Mouse (Mus musculus) midbrain, embryonic 12.5 days (tissue): ENCODE data around the gene 0610040J01Rik. TPM values are rescaled to one million over a fixed set of nuclear protein-coding genes. Genes with fewer than 3 reads are reported as not detected.

Experiments used
- ATAC-seq: fragments of 200-750 bp; cut with Nextera tagmentation; 2 replicates; pipeline ENCODE4 v1.8.0; 2017; ENCODE audit warnings: low read depth, moderate TSS enrichment, moderate library complexity; ENCODE audit not compliant: low FRiP score
- H3K27ac ChIP-seq: fragments of 300-500 bp; sonication (generic); replicated peaks from 2 replicates; pipeline ENCODE4 v1.5.1; 2016; ENCODE audit warnings: mild to moderate bottlenecking
- H3K27me3 ChIP-seq: fragments of 300-500 bp; sonication (generic); 2 replicates; pipeline ENCODE4 v1.6.1; 2016; ENCODE audit warnings: mild to moderate bottlenecking
- H3K36me3 ChIP-seq: fragments of 300-500 bp; sonication (generic); 2 replicates; pipeline ENCODE4 v1.6.1; 2016
- H3K4me1 ChIP-seq: fragments of 300-500 bp; sonication (generic); 2 replicates; pipeline ENCODE4 v1.6.1; 2016
- H3K4me2 ChIP-seq: fragments of 300-500 bp; sonication (generic); replicated peaks from 2 replicates; pipeline ENCODE4 v1.6.1; 2016; ENCODE audit warnings: mild to moderate bottlenecking, moderate library complexity
- H3K4me3 ChIP-seq: fragments of 300-500 bp; sonication (generic); 2 replicates; pipeline ENCODE4 v1.5.1; 2016; ENCODE audit warnings: mild to moderate bottlenecking
- H3K9ac ChIP-seq: fragments of 300-500 bp; sonication (generic); replicated peaks from 2 replicates; pipeline ENCODE4 v1.6.1; 2016; ENCODE audit warnings: mild to moderate bottlenecking, moderate library complexity
- H3K9me3 ChIP-seq: fragments of 300-500 bp; sonication (generic); 2 replicates; pipeline ENCODE4 v1.6.1; 2016; ENCODE audit warnings: mild to moderate bottlenecking
- WGBS: fragments of 180-500 bp; shearing (Covaris S2); methylation state at CpG from one replicate; pipeline ENCODE4 v1.1.7; 2016; 5-methylcytosine and 5-hydroxymethylcytosine counted together
- polyA plus RNA-seq: library from polyadenylated mRNA; unstranded; fragments of >200 nt; fragmentation: Nextera tagmentation; extraction: Ambion mirVana; gene quantifications from 2 replicates; pipeline ENCODE4 v1.2.1, GENCODE M21; 2016

The 0610040J01Rik gene
- polyA plus RNA-seq, 1 experiment from 2014 or later, result 1.2 TPM

DNA sequence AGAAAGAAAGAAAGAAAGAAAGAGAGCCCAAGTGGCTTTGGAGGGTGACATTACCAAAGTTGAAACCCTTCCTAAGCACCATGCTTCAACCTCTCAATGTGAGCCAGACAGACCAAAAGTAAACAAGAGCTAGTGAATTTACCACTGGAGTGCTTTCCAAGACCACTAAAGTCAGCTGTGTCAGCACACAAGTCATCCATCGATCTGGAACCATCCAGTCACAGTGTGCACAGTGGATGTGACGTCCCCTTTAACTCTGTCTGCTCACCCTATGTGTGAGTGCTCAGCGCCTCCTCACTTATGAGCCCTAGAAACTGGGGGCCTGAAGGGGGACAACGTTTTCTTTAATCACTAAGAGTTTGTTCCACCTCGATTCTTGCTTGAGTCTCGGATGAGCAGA is 7.4 kb downstream of the 0610040J01Rik start:
- Histone ChIP-seq H3K4me1 (no peaks in the 10 kb centered on the region), H3K27ac (no peak overlapping the region), H3K9me3 (no peaks in the 10 kb centered on the region), H3K9ac (no peak overlapping the region), H3K27me3 (0 out of 2 replicates have a peak, but pooled peaks cover under 1% of the 10 kb centered on the region), H3K4me2 (no peak overlapping the region), H3K36me3 (no peaks in the 10 kb centered on the region), H3K4me3 (no peak overlapping the region)
- 71% methylated on average over 6 of the region's 6 CpGs for WGBS
- ATAC-seq, result no peak

DNA sequence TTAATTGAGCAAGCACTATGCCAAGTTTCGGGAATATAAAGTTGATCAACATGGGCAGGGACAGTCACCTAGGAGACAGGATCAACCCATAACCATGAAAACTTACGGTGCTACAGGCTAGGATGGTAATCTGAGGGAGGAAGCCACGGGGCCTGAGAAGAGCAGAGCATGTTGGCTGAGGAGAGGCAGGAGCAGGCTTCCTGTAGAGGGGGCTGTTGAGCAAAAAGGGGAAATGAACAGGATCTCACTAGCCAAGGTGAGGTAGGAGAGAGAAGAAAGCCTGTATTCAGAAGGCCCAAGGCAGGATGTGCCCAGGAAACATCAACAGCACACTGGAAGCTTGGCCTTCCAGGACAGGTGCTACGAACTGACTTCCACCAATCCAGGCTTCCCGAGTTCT is 9.0 kb downstream of the 0610040J01Rik start:
- no peak overlapping the region for H3K27ac ChIP-seq
- H3K9me3 ChIP-seq, result no peaks in the 10 kb centered on the region
- no peak overlapping the region for H3K4me3 ChIP-seq
- H3K9ac ChIP-seq, result no peak overlapping the region
- no peaks in the 10 kb centered on the region for H3K4me1 ChIP-seq
- 88% methylated on average over 5 of the region's 5 CpGs for WGBS
- no peak overlapping the region for H3K4me2 ChIP-seq
- no peaks in the 10 kb centered on the region for H3K36me3 ChIP-seq
- ATAC-seq, result no peak
- no peaks in the 10 kb centered on the region for H3K27me3 ChIP-seq

DNA sequence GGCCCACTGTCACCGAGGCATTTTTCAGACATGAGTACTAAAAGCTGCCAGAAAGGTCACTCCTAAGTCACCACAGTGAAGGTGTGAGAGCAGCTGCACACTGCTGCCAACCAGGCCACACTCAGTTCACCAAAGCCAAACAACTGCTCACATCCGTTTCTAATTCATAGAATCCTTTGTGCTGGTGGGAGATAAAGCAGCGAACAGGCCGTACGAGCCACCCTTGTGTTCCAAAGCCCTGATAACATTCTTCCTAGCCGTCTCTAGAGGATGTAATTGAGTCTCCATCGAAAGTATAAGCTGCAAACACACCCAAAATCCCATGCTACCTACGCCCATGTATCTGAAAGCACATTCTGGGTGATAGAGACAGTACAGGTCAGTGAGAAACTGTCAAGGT is 9.7 kb downstream of the 0610040J01Rik start:
- ATAC-seq, result no peak

DNA sequence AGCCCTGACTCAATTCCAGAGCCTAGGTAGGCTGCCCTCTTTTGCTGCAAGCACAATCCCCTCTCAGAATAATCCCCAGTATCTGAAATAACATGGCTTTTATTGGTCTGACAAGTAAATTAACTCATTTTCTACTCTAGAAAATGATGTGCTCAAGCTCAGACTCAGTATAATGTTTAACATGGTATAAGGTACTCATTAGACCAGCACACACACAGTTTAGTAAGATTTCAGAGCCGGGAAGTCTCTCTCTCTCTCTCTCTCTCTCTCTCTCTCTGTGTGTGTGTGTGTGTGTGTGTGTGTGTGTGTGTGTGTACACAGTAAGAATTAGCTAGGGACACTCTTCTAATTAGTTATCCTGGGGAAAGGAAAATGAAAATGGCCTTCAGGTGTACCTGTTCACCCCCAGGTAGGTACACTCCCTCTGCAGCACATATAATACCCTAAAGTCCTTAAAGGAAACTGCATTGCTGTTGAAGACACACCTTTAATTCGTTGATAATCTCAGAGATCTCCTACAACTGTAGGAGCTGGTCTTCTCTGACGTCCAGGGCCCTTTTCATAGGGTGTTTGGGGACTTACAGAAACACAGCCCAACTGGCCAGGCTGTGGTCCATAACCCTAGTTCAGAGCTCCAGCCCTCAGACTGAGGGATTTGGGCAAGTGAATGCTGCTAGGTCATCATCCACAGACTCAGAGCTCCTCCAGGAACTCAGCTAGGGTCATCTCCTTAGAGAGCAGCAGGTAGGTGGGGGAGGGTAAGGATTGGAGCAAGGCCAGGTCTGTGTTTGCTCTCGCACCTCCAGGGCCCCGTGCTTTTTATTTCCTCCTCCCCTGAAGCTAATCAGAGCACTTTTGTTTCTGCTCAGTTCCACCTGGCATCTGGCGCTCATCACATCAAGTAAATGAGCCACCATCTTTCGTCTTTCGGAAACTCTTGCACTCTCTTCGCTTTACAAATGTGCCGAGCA is 11.5 kb downstream of the 0610040J01Rik start:
- no peak for ATAC-seq
- 83% methylated on average over 10 of the region's 10 CpGs for WGBS
- no peaks in the 10 kb centered on the region for H3K4me1 ChIP-seq
- H3K9ac ChIP-seq, result no peak overlapping the region
- H3K27me3 ChIP-seq, result no peaks in the 10 kb centered on the region
- H3K4me2 ChIP-seq, result no peak overlapping the region
- H3K4me3 ChIP-seq, result no peak overlapping the region
- H3K36me3 ChIP-seq, result no peaks in the 10 kb centered on the region
- H3K27ac ChIP-seq, result no peak overlapping the region
- H3K9me3 ChIP-seq, result no peaks in the 10 kb centered on the region

More for the DNA sequence above, 9.7 kb downstream of the 0610040J01Rik start:
- 82% methylated on average over 8 of the region's 8 CpGs for WGBS
- Histone ChIP-seq H3K27ac (no peak overlapping the region), H3K4me1 (no peaks in the 10 kb centered on the region), H3K36me3 (no peaks in the 10 kb centered on the region), H3K27me3 (no peaks in the 10 kb centered on the region), H3K4me3 (no peak overlapping the region), H3K9ac (no peak overlapping the region), H3K9me3 (no peaks in the 10 kb centered on the region), H3K4me2 (no peak overlapping the region)

DNA sequence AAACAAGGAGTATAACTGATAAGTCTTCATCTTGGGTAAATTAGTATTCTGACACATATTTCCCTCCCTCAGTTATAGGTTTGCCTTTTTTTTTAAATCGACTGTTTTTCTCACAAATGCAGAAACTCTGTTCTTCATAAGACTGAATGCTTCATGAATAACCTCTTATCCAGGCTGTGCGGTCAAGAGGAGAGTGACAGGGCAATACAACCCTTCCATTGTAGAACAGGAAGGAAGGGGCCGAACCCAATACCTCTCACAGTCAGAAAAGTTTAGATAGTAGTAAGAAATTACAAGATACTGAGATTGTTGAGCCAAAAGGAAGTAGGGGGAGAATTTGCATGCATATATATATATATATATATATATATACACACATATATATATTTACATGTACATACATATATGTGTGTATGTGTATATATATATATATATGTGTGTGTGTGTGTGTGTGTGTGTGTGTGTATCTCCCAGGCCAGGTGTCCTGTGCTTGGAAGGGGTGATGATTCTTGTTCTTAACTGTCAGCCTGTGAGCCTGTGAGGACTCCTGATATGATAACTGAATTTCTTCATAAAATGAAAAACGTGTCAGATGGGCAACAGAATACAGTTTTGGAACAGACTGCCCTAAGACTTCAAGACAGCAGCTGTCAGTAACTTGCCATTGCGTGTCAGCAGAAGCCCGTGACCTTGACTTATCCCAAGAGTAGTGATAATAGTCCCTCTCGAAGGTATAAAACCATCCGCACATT is 12.6 kb downstream of the 0610040J01Rik start:
- no peaks in the 10 kb centered on the region for H3K4me1 ChIP-seq
- H3K9ac ChIP-seq, result no peak overlapping the region
- H3K27ac ChIP-seq, result no peak overlapping the region
- no peak for ATAC-seq
- H3K36me3 ChIP-seq, result no peaks in the 10 kb centered on the region
- H3K4me2 ChIP-seq, result no peak overlapping the region
- no peak overlapping the region for H3K4me3 ChIP-seq
- 90% methylated on average over 8 of the region's 8 CpGs for WGBS
- no peaks in the 10 kb centered on the region for H3K9me3 ChIP-seq
- no peaks in the 10 kb centered on the region for H3K27me3 ChIP-seq

DNA sequence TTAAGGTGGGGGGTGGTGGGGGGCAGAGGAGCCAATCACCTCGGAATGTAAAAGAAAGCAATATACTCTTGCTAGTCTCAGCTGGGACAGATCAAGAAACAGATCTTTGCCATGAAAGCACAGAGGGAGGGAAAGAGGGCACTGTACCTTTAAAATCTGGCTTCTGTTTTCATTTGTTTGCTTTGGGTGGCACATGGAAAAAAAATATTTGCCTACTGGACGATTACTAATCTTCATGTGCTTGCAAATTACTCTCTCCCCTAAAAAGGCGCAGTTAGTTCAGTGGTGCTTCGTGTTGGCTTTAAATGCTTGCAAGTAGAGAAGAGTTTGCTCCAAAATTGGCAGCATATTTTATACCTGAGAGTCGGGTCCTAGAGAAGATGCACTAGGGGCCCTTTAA is 13.7 kb downstream of the 0610040J01Rik start:
- 81% methylated on average over 5 of the region's 5 CpGs for WGBS
- no peak overlapping the region for H3K27ac ChIP-seq

DNA sequence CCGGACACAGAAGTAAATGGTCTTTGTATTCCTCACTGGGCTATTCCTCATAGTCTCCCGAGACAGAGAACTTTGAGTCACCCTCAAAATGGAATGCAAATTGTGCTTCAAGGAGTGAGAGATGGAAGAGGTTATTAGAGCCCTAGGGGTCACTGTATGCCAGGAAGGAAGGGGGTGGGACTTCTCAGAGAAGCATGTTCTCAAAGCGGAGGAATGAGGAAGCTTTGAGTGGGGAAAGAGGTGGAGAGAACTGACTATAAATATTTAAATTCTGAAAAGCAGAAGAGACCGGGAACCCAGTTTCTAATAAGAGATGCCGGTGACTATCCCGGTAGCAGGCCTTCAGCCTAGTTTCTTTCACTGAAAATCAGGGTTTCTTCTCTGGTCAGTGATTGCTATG is 14.8 kb downstream of the 0610040J01Rik start:
- Histone ChIP-seq H3K4me2 (no peak overlapping the region), H3K27ac (no peak overlapping the region), H3K9me3 (no peaks in the 10 kb centered on the region), H3K36me3 (no peaks in the 10 kb centered on the region), H3K27me3 (no peaks in the 10 kb centered on the region), H3K4me3 (no peak overlapping the region), H3K4me1 (no peaks in the 10 kb centered on the region), H3K9ac (no peak overlapping the region)
- no peak for ATAC-seq
- WGBS, result 80% methylated on average over 6 of the region's 6 CpGs

More for the DNA sequence above, 13.7 kb downstream of the 0610040J01Rik start:
- H3K36me3 ChIP-seq, result no peaks in the 10 kb centered on the region
- no peaks in the 10 kb centered on the region for H3K4me1 ChIP-seq
- H3K9ac ChIP-seq, result no peak overlapping the region
- H3K27me3 ChIP-seq, result no peaks in the 10 kb centered on the region
- H3K4me3 ChIP-seq, result no peak overlapping the region
- ATAC-seq, result no peak
- H3K4me2 ChIP-seq, result no peak overlapping the region
- no peaks in the 10 kb centered on the region for H3K9me3 ChIP-seq

DNA sequence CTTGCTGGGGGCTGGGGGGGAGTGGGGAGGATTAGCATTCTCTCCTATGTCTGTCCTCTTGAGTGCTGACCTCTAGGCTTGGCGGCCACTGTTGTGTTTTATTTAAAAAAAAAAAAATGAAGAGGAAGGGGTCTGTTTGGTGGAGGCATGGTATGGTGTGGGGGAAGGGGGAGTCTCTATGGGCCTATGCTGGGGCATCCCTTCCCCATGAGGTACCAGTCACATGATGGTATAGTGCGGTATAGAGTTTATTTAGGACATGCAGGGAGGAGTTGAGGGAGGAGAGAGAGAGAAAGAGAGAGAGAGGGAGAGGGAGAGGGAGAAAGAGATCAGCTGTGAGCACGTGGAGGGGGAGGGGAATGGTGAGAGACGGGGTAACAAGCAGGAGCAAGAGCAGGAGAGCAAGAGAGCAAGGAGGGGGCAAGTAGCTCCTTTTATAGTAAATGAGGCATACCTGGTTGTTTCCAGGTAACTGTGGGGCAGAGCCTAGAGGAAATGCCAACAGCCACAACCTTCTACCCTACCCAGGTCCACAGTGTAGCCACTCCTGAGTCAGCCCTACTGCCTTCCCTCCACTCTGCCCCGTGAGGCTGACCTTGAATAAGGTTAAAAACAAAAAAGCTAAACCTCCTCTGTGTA is 15.4 kb downstream of the 0610040J01Rik start:
- H3K27me3 ChIP-seq, result no peaks in the 10 kb centered on the region
- ATAC-seq, result no peak
- WGBS, result 61% methylated on average over 5 of the region's 5 CpGs
- no peak overlapping the region for H3K4me2 ChIP-seq
- H3K27ac ChIP-seq, result no peak overlapping the region
- no peaks in the 10 kb centered on the region for H3K4me1 ChIP-seq
- no peak overlapping the region for H3K9ac ChIP-seq
- no peak overlapping the region for H3K4me3 ChIP-seq
- no peaks in the 10 kb centered on the region for H3K36me3 ChIP-seq
- H3K9me3 ChIP-seq, result no peaks in the 10 kb centered on the region

DNA sequence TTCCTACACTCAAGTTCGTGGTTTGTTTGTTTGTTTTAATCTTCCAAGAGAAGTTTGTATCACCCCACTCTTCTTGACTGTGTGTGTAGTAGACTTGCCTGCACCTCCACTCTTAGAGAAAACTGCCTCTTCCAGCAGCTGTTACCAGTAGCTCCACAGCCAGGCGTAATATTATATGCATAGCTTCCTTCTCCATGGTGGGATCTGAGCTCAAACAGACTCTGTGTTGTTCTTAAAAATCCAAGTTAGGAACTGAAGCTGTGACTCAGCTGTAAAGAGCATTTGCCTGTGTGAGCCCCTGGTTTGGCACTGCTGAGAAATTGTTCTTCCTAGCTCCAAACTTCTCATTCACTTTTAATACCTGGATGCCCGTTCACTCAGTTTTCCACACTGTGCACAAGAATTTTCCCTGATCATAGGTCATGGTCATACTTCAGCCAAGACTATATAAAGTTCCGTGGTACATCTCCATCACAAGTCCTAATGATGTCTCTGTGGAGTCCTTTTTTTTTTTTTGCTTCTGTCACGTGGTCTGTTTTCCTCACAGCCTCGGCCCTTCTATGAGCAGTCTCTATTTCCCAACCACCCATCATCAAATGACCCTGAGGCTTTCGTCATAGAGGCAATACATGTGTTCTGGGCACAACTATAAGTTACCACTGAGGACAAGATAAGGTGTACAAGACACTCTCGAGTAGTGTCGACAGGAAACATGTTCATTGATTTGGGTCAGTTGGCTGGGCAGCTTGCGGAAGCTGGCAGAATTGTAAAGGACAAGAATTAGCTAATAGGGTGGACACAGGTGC is 16.4 kb downstream of the 0610040J01Rik start:
- H3K9me3 ChIP-seq, result no peaks in the 10 kb centered on the region
- no peak overlapping the region for H3K4me2 ChIP-seq
- H3K4me1 ChIP-seq, result no peaks in the 10 kb centered on the region
- no peak overlapping the region for H3K9ac ChIP-seq
- no peak overlapping the region for H3K27ac ChIP-seq
- H3K27me3 ChIP-seq, result no peaks in the 10 kb centered on the region
- no peak for ATAC-seq
- H3K4me3 ChIP-seq, result no peak overlapping the region
- WGBS, result 89% methylated on average over 10 of the region's 10 CpGs
- no peaks in the 10 kb centered on the region for H3K36me3 ChIP-seq

DNA sequence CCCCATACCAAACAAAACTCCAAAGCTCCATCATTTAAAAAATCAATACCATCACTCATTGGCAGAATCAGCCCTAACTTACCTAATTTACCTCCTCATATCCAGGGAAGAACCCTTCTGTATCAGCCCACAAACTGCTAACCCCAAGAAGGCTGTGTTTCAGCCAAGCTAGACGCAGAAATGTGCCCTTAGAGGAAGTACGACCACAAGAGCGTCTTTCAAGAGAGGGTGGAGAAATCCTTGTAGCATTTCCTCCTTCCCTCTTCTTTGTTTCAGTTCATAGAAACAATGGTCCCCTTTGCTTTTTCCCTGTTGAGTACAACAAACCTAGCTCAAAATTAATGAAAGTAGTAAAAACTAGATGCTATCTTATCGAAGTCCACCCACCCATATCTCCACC is 18.9 kb downstream of the 0610040J01Rik start:
- H3K9me3 ChIP-seq, result no peaks in the 10 kb centered on the region
- H3K27me3 ChIP-seq, result no peaks in the 10 kb centered on the region
- H3K27ac ChIP-seq, result no peak overlapping the region
- H3K4me2 ChIP-seq, result no peak overlapping the region
- 91% methylated on average over 4 of the region's 4 CpGs for WGBS
- no peak overlapping the region for H3K4me3 ChIP-seq
- no peak overlapping the region for H3K9ac ChIP-seq
- no peaks in the 10 kb centered on the region for H3K4me1 ChIP-seq
- no peak for ATAC-seq
- H3K36me3 ChIP-seq, result no peaks in the 10 kb centered on the region

DNA sequence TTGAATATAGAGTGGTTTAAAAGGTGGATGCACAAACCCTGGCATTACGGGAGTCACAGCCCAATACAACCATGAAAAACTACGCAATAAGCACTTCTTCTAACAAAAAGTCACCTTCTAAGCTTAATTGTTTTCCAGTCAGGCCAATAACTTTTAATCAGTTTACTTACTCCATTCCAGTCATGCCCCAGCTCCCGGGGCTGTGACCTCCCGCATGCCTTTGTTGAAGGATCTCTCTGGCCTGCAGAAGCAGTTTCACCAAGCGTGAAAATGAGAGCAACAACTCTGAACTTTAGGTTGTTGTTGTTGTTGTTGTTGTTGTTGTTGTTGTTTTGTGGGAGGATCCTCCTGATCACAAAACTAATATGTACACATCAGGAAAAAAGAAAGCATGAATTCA is 21.8 kb downstream of the 0610040J01Rik start:
- 38% methylated on average over 5 of the region's 5 CpGs for WGBS
- H3K9ac ChIP-seq, result no peak overlapping the region
- no peaks in the 10 kb centered on the region for H3K9me3 ChIP-seq
- H3K4me3 ChIP-seq, result no peak overlapping the region
- H3K4me2 ChIP-seq, result no peak overlapping the region
- H3K4me1 ChIP-seq, result no peaks in the 10 kb centered on the region
- no peak for ATAC-seq
- no peaks in the 10 kb centered on the region for H3K27me3 ChIP-seq
- H3K27ac ChIP-seq, result no peak overlapping the region
- no peaks in the 10 kb centered on the region for H3K36me3 ChIP-seq
